Mouse (Mus musculus) limb, embryonic 13.5 days (tissue): ENCODE results near the gene Megf9. TPM values are rescaled to one million over a fixed set of nuclear protein-coding genes. Genes with fewer than 3 reads are reported as not detected.

ENCODE experiments used
- ATAC-seq: fragments of 200-750 bp; cut with Nextera tagmentation; 2 replicates; pipeline ENCODE4 v1.8.0; 2017; ENCODE audit warnings: low read depth, moderate number of reproducible peaks, moderate TSS enrichment; ENCODE audit not compliant: low FRiP score
- H3K27ac ChIP-seq: fragments of 300-500 bp; sonication (generic); 2 replicates; pipeline ENCODE4 v1.5.1; 2015; ENCODE audit warnings: inconsistent platforms, mild to moderate bottlenecking, moderate library complexity
- H3K27me3 ChIP-seq: fragments of 300-500 bp; sonication (generic); 2 replicates; pipeline ENCODE4 v1.6.1; 2015; ENCODE audit warnings: mild to moderate bottlenecking, inconsistent platforms
- H3K36me3 ChIP-seq: fragments of 300-500 bp; sonication (generic); 2 replicates; pipeline ENCODE4 v1.6.1; 2015; ENCODE audit warnings: inconsistent platforms, mild to moderate bottlenecking, moderate library complexity
- H3K4me1 ChIP-seq: fragments of 300-500 bp; sonication (generic); 2 replicates; pipeline ENCODE4 v1.6.1; 2015; ENCODE audit warnings: inconsistent platforms
- H3K4me2 ChIP-seq: fragments of 300-500 bp; sonication (generic); replicated peaks from 2 replicates; pipeline ENCODE4 v1.6.1; 2015; ENCODE audit warnings: inconsistent platforms, mild to moderate bottlenecking, moderate library complexity
- H3K4me3 ChIP-seq: fragments of 300-500 bp; sonication (generic); 2 replicates; pipeline ENCODE4 v1.5.1; 2015; ENCODE audit warnings: moderate library complexity, mild to moderate bottlenecking, inconsistent platforms
- H3K9ac ChIP-seq: fragments of 300-500 bp; sonication (generic); 2 replicates; pipeline ENCODE4 v1.6.1; 2015; ENCODE audit warnings: mild to moderate bottlenecking, inconsistent platforms
- H3K9me3 ChIP-seq: fragments of 300-500 bp; sonication (generic); 2 replicates; pipeline ENCODE4 v1.6.1; 2016; ENCODE audit warnings: inconsistent platforms
- WGBS: fragments of 180-500 bp; shearing (Covaris S2); methylation state at CpG from one replicate; pipeline ENCODE4 v1.1.7; 2015; 5-methylcytosine and 5-hydroxymethylcytosine counted together
- polyA plus RNA-seq: library from polyadenylated mRNA; unstranded; fragments of >200 nt; fragmentation: Nextera tagmentation; extraction: Ambion mirVana; gene quantifications from 2 replicates; pipeline ENCODE4 v1.2.1, GENCODE M21; 2015

Megf9 gene
- polyA plus RNA-seq, 1 experiment from 2014 or later = 11.8 TPM

GRCm38 (mm10) chr4:70402109-70402819, 132.5 kb downstream of the Megf9 start:
- WGBS = 76% methylated on average over 9 of the region's 9 CpGs
- Histone ChIP-seq H3K9me3 (no peaks in the 10 kb centered on the region), H3K27ac (no peak overlapping the region), H3K36me3 (peaks cover 51% of the 10 kb centered on the region), H3K27me3 (no peaks in the 10 kb centered on the region), H3K9ac (no peak overlapping the region), H3K4me2 (no peak overlapping the region), H3K4me1 (peaks cover 43% of the 10 kb centered on the region), H3K4me3 (no peak overlapping the region)
- ATAC-seq = peak; percentile 42; the same call in 1 of the 2 replicates

GRCm38 (mm10) chr4:70399476-70399875, 135.3 kb downstream of the Megf9 start:
- H3K9me3 ChIP-seq = no peaks in the 10 kb centered on the region
- H3K4me2 ChIP-seq = no peak overlapping the region
- H3K36me3 ChIP-seq = peaks cover 46% of the 10 kb centered on the region
- H3K4me3 ChIP-seq = no peak overlapping the region
- peaks cover 54% of the 10 kb centered on the region for H3K4me1 ChIP-seq
- no peak overlapping the region for H3K27ac ChIP-seq
- H3K9ac ChIP-seq = no peak overlapping the region
- WGBS = 83% methylated on average over 5 of the region's 5 CpGs
- no peaks in the 10 kb centered on the region for H3K27me3 ChIP-seq
- ATAC-seq = no peak

- ATAC-seq = no peak
- H3K27me3 ChIP-seq = no peaks in the 10 kb centered on the region
- no peak overlapping the region for H3K9ac ChIP-seq
- H3K27ac ChIP-seq = no peak overlapping the region
- H3K4me3 ChIP-seq = no peak overlapping the region
- no peaks in the 10 kb centered on the region for H3K9me3 ChIP-seq
- peaks cover 57% of the 10 kb centered on the region for H3K4me1 ChIP-seq
- no peak overlapping the region for H3K4me2 ChIP-seq
- WGBS = 78% methylated on average over 2 of the region's 2 CpGs
- peaks cover 46% of the 10 kb centered on the region for H3K36me3 ChIP-seq
These were observed 135.7 kb downstream of the Megf9 start for GRCm38 (mm10) chr4:70399074-70399473.

GRCm38 (mm10) chr4:70398088-70398487, 136.7 kb downstream of the Megf9 start:
- Histone ChIP-seq H3K27ac (no peak overlapping the region; the same call in 1 of the 2 replicates), H3K4me1 (peaks cover 60% of the 10 kb centered on the region), H3K27me3 (no peaks in the 10 kb centered on the region), H3K9me3 (no peaks in the 10 kb centered on the region), H3K4me2 (no peak overlapping the region), H3K36me3 (peaks cover 41% of the 10 kb centered on the region), H3K9ac (no peak overlapping the region), H3K4me3 (no peak overlapping the region)
- 76% methylated on average over 4 of the region's 4 CpGs for WGBS
- ATAC-seq = no peak

- Histone ChIP-seq H3K4me2 (no peak overlapping the region; the same call in 1 of the 2 replicates), H3K9ac (no peak overlapping the region), H3K9me3 (no peaks in the 10 kb centered on the region), H3K4me1 (peaks cover 60% of the 10 kb centered on the region), H3K36me3 (peaks cover 38% of the 10 kb centered on the region), H3K27ac (peak overlapping the region; percentile 22; the same call in 1 of the 2 replicates), H3K27me3 (no peaks in the 10 kb centered on the region), H3K4me3 (no peak overlapping the region)
- WGBS = 72% methylated on average over 5 of the region's 5 CpGs
- no peak for ATAC-seq
These were observed 138.1 kb downstream of the Megf9 start for GRCm38 (mm10) chr4:70396701-70397100.

GRCm38 (mm10) chr4:70394736-70395135, 140.1 kb downstream of the Megf9 start:
- Histone ChIP-seq H3K9me3 (no peaks in the 10 kb centered on the region), H3K27me3 (no peaks in the 10 kb centered on the region)
- ATAC-seq = no peak

GRCm38 (mm10) chr4:70391760-70392372, 142.9 kb downstream of the Megf9 start:
- no peak for ATAC-seq
- Histone ChIP-seq H3K4me1 (peaks cover 55% of the 10 kb centered on the region), H3K27ac (peak overlapping the region; percentile 28; the same call in 1 of the 2 replicates), H3K36me3 (peaks cover 17% of the 10 kb centered on the region), H3K4me3 (no peak overlapping the region), H3K9me3 (no peaks in the 10 kb centered on the region), H3K9ac (no peak overlapping the region), H3K27me3 (no peaks in the 10 kb centered on the region), H3K4me2 (no peak overlapping the region)
- 80% methylated on average over 11 of the region's 11 CpGs for WGBS

More at GRCm38 (mm10) chr4:70394736-70395135, 140.1 kb downstream of the Megf9 start:
- 79% methylated on average over 2 of the region's 2 CpGs for WGBS
- peaks cover 73% of the 10 kb centered on the region for H3K4me1 ChIP-seq
- no peak overlapping the region for H3K27ac ChIP-seq
- no peak overlapping the region for H3K4me2 ChIP-seq
- no peak overlapping the region for H3K4me3 ChIP-seq
- no peak overlapping the region for H3K9ac ChIP-seq
- H3K36me3 ChIP-seq = peaks cover 26% of the 10 kb centered on the region

GRCm38 (mm10) chr4:70391073-70391472, 143.7 kb downstream of the Megf9 start:
- Histone ChIP-seq H3K27me3 (no peaks in the 10 kb centered on the region), H3K9me3 (no peaks in the 10 kb centered on the region), H3K4me3 (no peak overlapping the region), H3K4me2 (no peak overlapping the region), H3K9ac (no peak overlapping the region), H3K4me1 (peaks cover 50% of the 10 kb centered on the region), H3K27ac (peak overlapping the region; percentile 28; the same call in 1 of the 2 replicates), H3K36me3 (peaks cover 17% of the 10 kb centered on the region)
- 84% methylated on average over 9 of the region's 9 CpGs for WGBS
- ATAC-seq = no peak

- WGBS = 80% methylated on average over 5 of the region's 5 CpGs
- no peak for ATAC-seq
- Histone ChIP-seq H3K27ac (no peak overlapping the region), H3K4me2 (no peak overlapping the region), H3K4me3 (no peak overlapping the region), H3K27me3 (no peaks in the 10 kb centered on the region), H3K4me1 (peaks cover 23% of the 10 kb centered on the region), H3K36me3 (peaks cover 4% of the 10 kb centered on the region; the same call in 1 of the 2 replicates), H3K9ac (no peak overlapping the region), H3K9me3 (no peaks in the 10 kb centered on the region)
These were observed 148.6 kb downstream of the Megf9 start for GRCm38 (mm10) chr4:70386206-70386605.

GRCm38 (mm10) chr4:70377359-70377758, 157.4 kb downstream of the Megf9 start:
- no peaks in the 10 kb centered on the region for H3K27me3 ChIP-seq
- H3K27ac ChIP-seq = no peak overlapping the region
- no peaks in the 10 kb centered on the region for H3K4me1 ChIP-seq
- WGBS = 84% methylated on average over 4 of the region's 4 CpGs
- no peak for ATAC-seq
- H3K4me3 ChIP-seq = no peak overlapping the region
- no peak overlapping the region for H3K4me2 ChIP-seq
- peaks cover 40% of the 10 kb centered on the region for H3K36me3 ChIP-seq
- H3K9ac ChIP-seq = no peak overlapping the region
- no peaks in the 10 kb centered on the region for H3K9me3 ChIP-seq
